Mouse (Mus musculus) ES-Bruce4 (cell line): ENCODE measurements around the gene Gm973. TPM values are rescaled to one million over a fixed set of nuclear protein-coding genes. Genes with fewer than 3 reads are reported as not detected.

Experiments used
- H3K27ac ChIP-seq: 2 replicates; pipeline ENCODE4 v1.5.1; 2012; ENCODE audit warnings: low read length, inconsistent platforms; ENCODE audit not compliant: insufficient read depth
- H3K27me3 ChIP-seq: 2 replicates; pipeline ENCODE4 v1.6.1; 2012; ENCODE audit warnings: mild to moderate bottlenecking, low read length, inconsistent platforms; ENCODE audit not compliant: control insufficient read depth, poor library complexity, insufficient read depth, severe bottlenecking
- H3K36me3 ChIP-seq: 2 replicates; pipeline ENCODE4 v1.6.1; 2012; ENCODE audit warnings: inconsistent platforms, mild to moderate bottlenecking, low read length, moderate library complexity; ENCODE audit not compliant: control insufficient read depth, poor library complexity, insufficient read depth, severe bottlenecking
- H3K4me1 ChIP-seq: one replicate; pipeline ENCODE4 v1.8.1; 2011; ENCODE audit warnings: low read length; ENCODE audit not compliant: control insufficient read depth, insufficient read depth
- H3K4me3 ChIP-seq: 2 replicates; pipeline ENCODE4 v1.5.1; 2011; ENCODE audit warnings: low read depth, mild to moderate bottlenecking, low read length
- H3K9ac ChIP-seq: 2 replicates; pipeline ENCODE4 v1.6.1; 2012; ENCODE audit warnings: low read depth, mild to moderate bottlenecking, inconsistent platforms; ENCODE audit not compliant: poor library complexity, severe bottlenecking
- H3K9me3 ChIP-seq: replicated peaks from 2 replicates; pipeline ENCODE4 v1.6.1; 2012; ENCODE audit warnings: mild to moderate bottlenecking, low read length, inconsistent platforms; ENCODE audit not compliant: control insufficient read depth, poor library complexity, insufficient read depth, severe bottlenecking
- CTCF ChIP-seq: IDR thresholded peaks from one replicate; pipeline ENCODE4 v1.8.1; 2011; ENCODE audit warnings: low read depth, low read length
- EP300 ChIP-seq: IDR thresholded peaks from 2 replicates; pipeline ENCODE4 v1.6.1; 2011; ENCODE audit warnings: low read depth, low read length; ENCODE audit not compliant: insufficient read depth
- POLR2A ChIP-seq: IDR thresholded peaks from one replicate; pipeline ENCODE4 v1.8.1; 2011; ENCODE audit warnings: low read length; ENCODE audit not compliant: insufficient read depth
- polyA plus RNA-seq: library from polyadenylated mRNA; stranded (reverse); fragments of >200 nt; gene quantifications from 2 replicates; pipeline ENCODE4 v1.2.4, GENCODE M21; 2011; ENCODE audit warnings: low read depth; ENCODE audit not compliant: missing spikeins, insufficient read depth, insufficient read length

Gm973 gene
- polyA plus RNA-seq, 1 experiment, result 2.4 TPM

- Histone ChIP-seq H3K27ac (no peak overlapping the region), H3K9me3 (no peaks in the 10 kb centered on the region), H3K9ac (no peak overlapping the region), H3K36me3 (no peaks in the 10 kb centered on the region), H3K4me3 (no peak overlapping the region), H3K27me3 (no peaks in the 10 kb centered on the region), H3K4me1 (no peaks in the 10 kb centered on the region)
- TF ChIP-seq EP300 (no peak), POLR2A (no peak), CTCF (no peak)
Measured at GRCm38 (mm10) chr1:59563581-59563980, 47.5 kb downstream of the Gm973 start.

- Histone ChIP-seq H3K27me3 (no peaks in the 10 kb centered on the region), H3K4me3 (no peak overlapping the region), H3K4me1 (no peaks in the 10 kb centered on the region), H3K27ac (no peak overlapping the region), H3K9ac (no peak overlapping the region), H3K9me3 (no peaks in the 10 kb centered on the region), H3K36me3 (no peaks in the 10 kb centered on the region)
- TF ChIP-seq CTCF (no peak), EP300 (no peak), POLR2A (no peak)
Measured at GRCm38 (mm10) chr1:59565804-59566203, 49.7 kb downstream of the Gm973 start.

- TF ChIP-seq EP300 (no peak), POLR2A (no peak), CTCF (no peak)
- Histone ChIP-seq H3K4me3 (no peak overlapping the region), H3K4me1 (no peaks in the 10 kb centered on the region), H3K9ac (no peak overlapping the region), H3K9me3 (no peaks in the 10 kb centered on the region), H3K27me3 (no peaks in the 10 kb centered on the region), H3K36me3 (no peaks in the 10 kb centered on the region), H3K27ac (no peak overlapping the region)
Measured at GRCm38 (mm10) chr1:59566281-59566680, 50.2 kb downstream of the Gm973 start.

GRCm38 (mm10) chr1:59566926-59567325, 50.9 kb downstream of the Gm973 start:
- Histone ChIP-seq H3K27ac (no peak overlapping the region), H3K4me3 (no peak overlapping the region), H3K9me3 (no peaks in the 10 kb centered on the region), H3K27me3 (no peaks in the 10 kb centered on the region), H3K36me3 (no peaks in the 10 kb centered on the region), H3K4me1 (no peaks in the 10 kb centered on the region), H3K9ac (no peak overlapping the region)
- no peak for TF ChIP-seq POLR2A

GRCm38 (mm10) chr1:59567521-59567920, 51.5 kb downstream of the Gm973 start:
- Histone ChIP-seq H3K27me3 (no peaks in the 10 kb centered on the region), H3K4me3 (no peak overlapping the region), H3K9me3 (no peaks in the 10 kb centered on the region), H3K36me3 (no peaks in the 10 kb centered on the region), H3K9ac (no peak overlapping the region), H3K4me1 (no peaks in the 10 kb centered on the region), H3K27ac (no peak overlapping the region)
- TF ChIP-seq CTCF (no peak), EP300 (no peak), POLR2A (no peak)

GRCm38 (mm10) chr1:59568283-59568682, 52.2 kb downstream of the Gm973 start:
- no peaks in the 10 kb centered on the region for H3K4me1 ChIP-seq
- no peaks in the 10 kb centered on the region for H3K27me3 ChIP-seq
- no peak overlapping the region for H3K27ac ChIP-seq
- H3K9me3 ChIP-seq, result no peaks in the 10 kb centered on the region
- no peak overlapping the region for H3K9ac ChIP-seq
- no peak overlapping the region for H3K4me3 ChIP-seq
- H3K36me3 ChIP-seq, result no peaks in the 10 kb centered on the region
- TF ChIP-seq EP300 (no peak), CTCF (no peak), POLR2A (no peak)
